ENCODE assay signal across 21 mouse cellular contexts in genomic region chr5:102591422-102591821, GRCm38 (mm10).
DNase-seq lines count a peak whose midpoint lies in the region; TF ChIP-seq lines count a peak whose summit lies in the region.
"Had no signal": no experiment of that assay in that cellular context is flagged by ENCODE, and none has a peak within 500 bp of the region (broad histone marks: within the 10 kb centered on the region; RNA-seq: fewer than 3 reads in every experiment).

No protein-coding gene starts in this region.

- intact Hi-C loops in heart, adult 2 months (cut with DNase I) = no loop called here
- intact Hi-C loops in heart, postnatal 36 days (cut with DNase I) = no loop called here

- no peak for TF ChIP-seq POLR2A in heart, adult 2 months (IDR thresholded peaks at IDR 0.05; ENCODE audit: insufficient read depth, low read depth, low read length)

- H3K36me3 ChIP-seq in heart, adult 2 months (ENCODE audit: control insufficient read depth, insufficient read depth, low read length) = no peaks in the 10 kb centered on the region
- H3K36me3 ChIP-seq: embryonic facial prominence, embryonic 10.5 days; embryonic facial prominence, embryonic 12.5 days; G1E had no signal

- no peaks in the 10 kb centered on the region for H3K79me2 ChIP-seq in heart, adult 2 months (replicated peaks; ENCODE audit: control insufficient read depth, insufficient read depth, low read length)

- H3K27ac ChIP-seq in heart, adult 2 months = no peak overlapping the region
- H3K27ac ChIP-seq: embryonic facial prominence, embryonic 10.5 days; embryonic facial prominence, embryonic 12.5 days; forebrain, embryonic 13.5 days had no signal

- H3K9ac ChIP-seq in heart, adult 2 months (ENCODE audit: low read depth, low read length) = no peak overlapping the region
- H3K9ac ChIP-seq: embryonic facial prominence, embryonic 12.5 days; forebrain, embryonic 13.5 days had no signal

- DNase-seq in gastrocnemius, adult 18-20 months (ENCODE audit: low spot score) = peak; percentile 30
- no peak for DNase-seq in gastrocnemius, postnatal 10 days
- peak; percentile 22 for DNase-seq in gastrocnemius, postnatal 25 days
- DNase-seq in gastrocnemius, adult 8-10 months (ENCODE audit: low spot score in 2 of 2) = no peak
- DNase-seq in heart, adult 2 months = no peak
- no peak for DNase-seq in heart, postnatal 36 days
- peak; percentile 68 for DNase-seq in skeletal muscle tissue, adult 2 months (ENCODE audit: low read depth, low spot score)
- DNase-seq: adrenal gland, adult 8-10 months; adrenal gland, postnatal 14 days; adrenal gland, postnatal 36 days; B cell, adult 2 months; cerebellum, adult 11-12 months; cerebellum, adult 2 months; cerebellum, adult 9-10 months; cerebellum, postnatal 10 days; cerebellum, postnatal 25 days had no signal

- H3K27me3 ChIP-seq in heart, adult 2 months (ENCODE audit: control insufficient read depth, insufficient read depth, low read length) = no peaks in the 10 kb centered on the region
- H3K27me3 ChIP-seq: CH12.LX; embryonic facial prominence, embryonic 12.5 days; forebrain, embryonic 13.5 days had no signal

- no peaks in the 10 kb centered on the region for H3K4me1 ChIP-seq in heart, adult 2 months (ENCODE audit: control insufficient read depth, insufficient read depth, low read length)
- H3K4me1 ChIP-seq: embryonic facial prominence, embryonic 12.5 days; forebrain, embryonic 13.5 days had no signal

- TF ChIP-seq CTCF in heart, adult 2 months (IDR thresholded peaks at IDR 0.05) = no peak

- 0 out of 2 replicates have a peak, but pooled peaks have one; percentile 17 for TF ChIP-seq EP300 in heart, adult 2 months (IDR thresholded peaks at IDR 0.05; ENCODE audit: insufficient read depth, low read depth, low read length)

- no peak overlapping the region for H3K4me3 ChIP-seq in heart, adult 2 months
- H3K4me3 ChIP-seq: embryonic facial prominence, embryonic 10.5 days; embryonic facial prominence, embryonic 12.5 days; forebrain, embryonic 13.5 days had no signal

- 71% methylated on average over 1 of the region's 1 CpGs for WGBS in heart, adult 2 months

Comparison
In these comparisons a context has a peak if more than half of its experiments do, and no peak if none do; other contexts are left out.
1. DNase-seq: peak in gastrocnemius, adult 18-20 months (single experiment), gastrocnemius, postnatal 25 days (single experiment) and skeletal muscle tissue, adult 2 months (single experiment); none in gastrocnemius, postnatal 10 days (single experiment), gastrocnemius, adult 8-10 months (0 of 2), heart, adult 2 months (0 of 2) and heart, postnatal 36 days (0 of 2).